Mouse (Mus musculus) midbrain, embryonic 15.5 days (tissue): ENCODE measurements around the gene BC051019. TPM values are rescaled to one million over a fixed set of nuclear protein-coding genes. Genes with fewer than 3 reads are reported as not detected.

ENCODE experiments used
- ATAC-seq: fragments of 200-750 bp; cut with Nextera tagmentation; replicated peaks from 2 replicates; pipeline ENCODE4 v1.8.0; 2017; ENCODE audit warnings: moderate TSS enrichment
- H3K27ac ChIP-seq: fragments of 300-500 bp; sonication (generic); 2 replicates; pipeline ENCODE4 v1.5.1; 2015; ENCODE audit warnings: mild to moderate bottlenecking, inconsistent platforms
- H3K27me3 ChIP-seq: fragments of 300-500 bp; sonication (generic); replicated peaks from 2 replicates; pipeline ENCODE4 v1.6.1; 2015; ENCODE audit warnings: inconsistent platforms
- H3K36me3 ChIP-seq: fragments of 300-500 bp; sonication (generic); replicated peaks from 2 replicates; pipeline ENCODE4 v1.6.1; 2015; ENCODE audit warnings: inconsistent platforms
- H3K4me1 ChIP-seq: fragments of 300-500 bp; sonication (generic); 2 replicates; pipeline ENCODE4 v1.6.1; 2015; ENCODE audit warnings: inconsistent platforms
- H3K4me2 ChIP-seq: fragments of 300-500 bp; sonication (generic); 2 replicates; pipeline ENCODE4 v1.6.1; 2015; ENCODE audit warnings: inconsistent platforms, mild to moderate bottlenecking, moderate library complexity
- H3K4me3 ChIP-seq: fragments of 300-500 bp; sonication (generic); 2 replicates; pipeline ENCODE4 v1.5.1; 2015; ENCODE audit warnings: mild to moderate bottlenecking, inconsistent platforms
- H3K9ac ChIP-seq: fragments of 300-500 bp; sonication (generic); 2 replicates; pipeline ENCODE4 v1.6.1; 2015; ENCODE audit warnings: mild to moderate bottlenecking, inconsistent platforms
- H3K9me3 ChIP-seq: fragments of 300-500 bp; sonication (generic); 2 replicates; pipeline ENCODE4 v1.6.1; 2016; ENCODE audit warnings: inconsistent platforms
- whole genome bisulfite sequencing: fragments of 180-500 bp; shearing (Covaris S2); methylation state at CpG from one replicate; pipeline ENCODE4 v1.1.7; 2015; ENCODE audit warnings: mixed read lengths; 5-methylcytosine and 5-hydroxymethylcytosine counted together
- polyA plus RNA-seq: library from polyadenylated mRNA; unstranded; fragments of >200 nt; fragmentation: Nextera tagmentation; extraction: Ambion mirVana; gene quantifications from 2 replicates; pipeline ENCODE4 v1.2.1, GENCODE M21; 2015

Gene BC051019
- polyA plus RNA-seq, 1 experiment from 2014 or later = 0.23 TPM

GRCm38 (mm10) chr7:109741060-109741459, 17.4 kb upstream of the BC051019 start:
- 100% methylated on average over 1 of the region's 1 CpGs for WGBS
- peaks cover 47% of the 10 kb centered on the region for H3K36me3 ChIP-seq
- ATAC-seq = no peak
- no peaks in the 10 kb centered on the region for H3K9me3 ChIP-seq
- H3K4me1 ChIP-seq = no peaks in the 10 kb centered on the region
- no peak overlapping the region for H3K9ac ChIP-seq
- H3K27ac ChIP-seq = no peak overlapping the region
- H3K27me3 ChIP-seq = no peaks in the 10 kb centered on the region
- H3K4me2 ChIP-seq = no peak overlapping the region
- no peak overlapping the region for H3K4me3 ChIP-seq

GRCm38 (mm10) chr7:109739822-109740370, 16.2 kb upstream of the BC051019 start:
- Histone ChIP-seq H3K27me3 (no peaks in the 10 kb centered on the region), H3K4me2 (no peak overlapping the region), H3K4me1 (no peaks in the 10 kb centered on the region), H3K36me3 (peaks cover 48% of the 10 kb centered on the region), H3K9me3 (no peaks in the 10 kb centered on the region), H3K9ac (no peak overlapping the region), H3K27ac (no peak overlapping the region), H3K4me3 (no peak overlapping the region)
- 95% methylated on average over 5 of the region's 5 CpGs for WGBS
- no peak for ATAC-seq

- Histone ChIP-seq H3K4me1 (no peaks in the 10 kb centered on the region), H3K9me3 (no peaks in the 10 kb centered on the region), H3K4me2 (no peak overlapping the region), H3K27ac (no peak overlapping the region), H3K36me3 (peaks cover 23% of the 10 kb centered on the region), H3K4me3 (no peak overlapping the region), H3K27me3 (no peaks in the 10 kb centered on the region), H3K9ac (no peak overlapping the region)
- no peak for ATAC-seq
- 92% methylated on average over 4 of the region's 4 CpGs for WGBS
Observed at GRCm38 (mm10) chr7:109734806-109735205, 11.2 kb upstream of the BC051019 start.

GRCm38 (mm10) chr7:109731626-109732025, 8.0 kb upstream of the BC051019 start, which contains the start of gene Ascl3:
Gene Ascl3 (minus strand): TSS chr7:109731726.
- Histone ChIP-seq H3K27me3 (no peaks in the 10 kb centered on the region), H3K4me3 (no peak within 1 kb of the TSS), H3K36me3 (peaks cover 13% of the 10 kb centered on the region), H3K9ac (no peak within 1 kb of the TSS), H3K4me1 (no peaks in the 10 kb centered on the region), H3K27ac (no peak within 1 kb of the TSS), H3K4me2 (no peak within 1 kb of the TSS), H3K9me3 (no peaks in the 10 kb centered on the region)
- WGBS = 89% methylated on average over 5 of the region's 5 CpGs
- ATAC-seq = no peak

GRCm38 (mm10) chr7:109723114-109723513, 536 bp downstream of the BC051019 start:
- H3K4me2 ChIP-seq = no peak overlapping the region

GRCm38 (mm10) chr7:109722618-109723017, 1.0 kb downstream of the BC051019 start:
- H3K9me3 ChIP-seq = no peaks in the 10 kb centered on the region
- 94% methylated on average over 2 of the region's 2 CpGs for WGBS

More at GRCm38 (mm10) chr7:109723114-109723513, 536 bp downstream of the BC051019 start:
- Histone ChIP-seq H3K36me3 (no peaks in the 10 kb centered on the region), H3K9me3 (no peaks in the 10 kb centered on the region), H3K27ac (no peak overlapping the region), H3K27me3 (no peaks in the 10 kb centered on the region), H3K9ac (no peak overlapping the region), H3K4me3 (no peak overlapping the region), H3K4me1 (no peaks in the 10 kb centered on the region)
- WGBS = 96% methylated on average over 8 of the region's 8 CpGs
- no peak for ATAC-seq

GRCm38 (mm10) chr7:109719286-109719685, 4.4 kb downstream of the BC051019 start:
- Histone ChIP-seq H3K9me3 (no peaks in the 10 kb centered on the region), H3K9ac (no peak overlapping the region), H3K27me3 (no peaks in the 10 kb centered on the region), H3K4me2 (no peak overlapping the region), H3K27ac (no peak overlapping the region), H3K4me1 (no peaks in the 10 kb centered on the region), H3K4me3 (no peak overlapping the region), H3K36me3 (no peaks in the 10 kb centered on the region)
- ATAC-seq = no peak
- WGBS = 68% methylated on average over 9 of the region's 9 CpGs

More at GRCm38 (mm10) chr7:109722618-109723017, 1.0 kb downstream of the BC051019 start:
- Histone ChIP-seq H3K27ac (no peak overlapping the region), H3K4me2 (no peak overlapping the region), H3K4me3 (no peak overlapping the region), H3K36me3 (no peaks in the 10 kb centered on the region), H3K27me3 (no peaks in the 10 kb centered on the region), H3K9ac (no peak overlapping the region), H3K4me1 (no peaks in the 10 kb centered on the region)
- no peak for ATAC-seq

GRCm38 (mm10) chr7:109713434-109713982, 10.1 kb downstream of the BC051019 start:
- H3K4me2 ChIP-seq = no peak overlapping the region
- no peak overlapping the region for H3K9ac ChIP-seq
- no peak overlapping the region for H3K27ac ChIP-seq
- no peaks in the 10 kb centered on the region for H3K9me3 ChIP-seq
- ATAC-seq = no peak
- no peaks in the 10 kb centered on the region for H3K4me1 ChIP-seq
- peaks cover 3% of the 10 kb centered on the region; the same call in 1 of the 2 replicates for H3K36me3 ChIP-seq
- H3K4me3 ChIP-seq = no peak overlapping the region
- 87% methylated on average over 2 of the region's 2 CpGs for WGBS
- no peaks in the 10 kb centered on the region for H3K27me3 ChIP-seq

- Histone ChIP-seq H3K4me1 (no peaks in the 10 kb centered on the region), H3K27me3 (no peaks in the 10 kb centered on the region), H3K4me3 (no peak overlapping the region), H3K36me3 (peaks cover 3% of the 10 kb centered on the region; the same call in 1 of the 2 replicates), H3K27ac (no peak overlapping the region), H3K4me2 (no peak overlapping the region), H3K9ac (no peak overlapping the region), H3K9me3 (no peaks in the 10 kb centered on the region)
- ATAC-seq = no peak
- 92% methylated on average over 7 of the region's 7 CpGs for WGBS
Observed at GRCm38 (mm10) chr7:109712198-109712597, 11.5 kb downstream of the BC051019 start.

- WGBS = 81% methylated on average over 1 of the region's 1 CpGs
- peaks cover 3% of the 10 kb centered on the region; the same call in 1 of the 2 replicates for H3K36me3 ChIP-seq
- no peaks in the 10 kb centered on the region for H3K4me1 ChIP-seq
- H3K9ac ChIP-seq = no peak overlapping the region
- H3K27me3 ChIP-seq = no peaks in the 10 kb centered on the region
- no peak overlapping the region for H3K4me2 ChIP-seq
- no peak overlapping the region for H3K27ac ChIP-seq
- no peak overlapping the region for H3K4me3 ChIP-seq
- H3K9me3 ChIP-seq = no peaks in the 10 kb centered on the region
- no peak for ATAC-seq
Observed at GRCm38 (mm10) chr7:109710069-109710468, 13.6 kb downstream of the BC051019 start.

- ATAC-seq = no peak
- Histone ChIP-seq H3K27ac (no peak overlapping the region), H3K4me1 (peaks cover 5% of the 10 kb centered on the region; the same call in 1 of the 2 replicates), H3K9ac (no peak overlapping the region), H3K9me3 (no peaks in the 10 kb centered on the region), H3K36me3 (peaks cover 3% of the 10 kb centered on the region; the same call in 1 of the 2 replicates), H3K4me2 (no peak overlapping the region), H3K27me3 (no peaks in the 10 kb centered on the region), H3K4me3 (no peak overlapping the region)
- 87% methylated on average over 3 of the region's 3 CpGs for WGBS
Observed at GRCm38 (mm10) chr7:109708961-109709382, 14.7 kb downstream of the BC051019 start.

- Histone ChIP-seq H3K27ac (no peak overlapping the region), H3K4me1 (peaks cover 10% of the 10 kb centered on the region), H3K9me3 (no peaks in the 10 kb centered on the region), H3K4me3 (no peak overlapping the region), H3K9ac (no peak overlapping the region), H3K4me2 (no peak overlapping the region), H3K27me3 (no peaks in the 10 kb centered on the region), H3K36me3 (peaks cover 3% of the 10 kb centered on the region; the same call in 1 of the 2 replicates)
- no peak for ATAC-seq
- WGBS = 58% methylated on average over 4 of the region's 4 CpGs
Observed at GRCm38 (mm10) chr7:109707023-109707785, 16.4 kb downstream of the BC051019 start.
